Mouse (Mus musculus): ENCODE measurements at regions not wholly inside any gene's neighbourhood (a gene's known extent, or its start where the extent isn't known, plus 50 kb on each side); places are given as distances from the start of the nearest gene placed in this dataset.

DNA sequence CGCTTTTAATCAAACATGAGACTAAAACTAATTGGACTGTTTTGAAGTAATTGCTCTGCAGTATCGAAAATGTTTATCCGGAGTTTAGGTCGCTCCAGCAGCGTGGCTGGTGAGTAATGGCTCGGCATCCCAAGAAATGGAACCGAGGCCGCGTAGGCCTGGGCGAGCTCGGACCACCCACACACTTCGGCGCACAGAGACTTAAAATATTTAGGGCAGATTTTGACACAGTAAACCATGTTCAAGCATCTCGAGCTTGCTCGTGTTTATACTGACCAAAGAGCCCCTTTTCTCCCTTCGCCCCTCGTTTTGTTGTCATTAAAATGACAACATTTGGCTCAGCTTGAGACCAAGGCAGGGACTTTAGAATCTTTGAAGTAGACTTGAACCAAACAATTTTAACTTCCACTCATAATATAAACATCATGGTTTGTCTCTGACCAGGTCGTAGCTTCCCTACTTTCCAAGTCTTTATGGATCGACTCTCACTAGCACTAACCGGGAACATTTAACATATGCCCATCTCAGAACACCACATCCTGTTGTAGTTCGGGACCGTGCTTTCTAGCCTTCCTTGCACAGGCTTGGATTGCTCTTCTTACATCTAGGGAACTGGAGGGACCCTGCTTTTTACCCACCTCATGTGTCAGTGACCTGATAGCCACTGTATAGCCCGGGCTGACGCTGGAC, 223.0 kb upstream of the Map3k1 start:
- no peak for DNase-seq (ENCODE audit: low spot score in 2 of 2)

DNA sequence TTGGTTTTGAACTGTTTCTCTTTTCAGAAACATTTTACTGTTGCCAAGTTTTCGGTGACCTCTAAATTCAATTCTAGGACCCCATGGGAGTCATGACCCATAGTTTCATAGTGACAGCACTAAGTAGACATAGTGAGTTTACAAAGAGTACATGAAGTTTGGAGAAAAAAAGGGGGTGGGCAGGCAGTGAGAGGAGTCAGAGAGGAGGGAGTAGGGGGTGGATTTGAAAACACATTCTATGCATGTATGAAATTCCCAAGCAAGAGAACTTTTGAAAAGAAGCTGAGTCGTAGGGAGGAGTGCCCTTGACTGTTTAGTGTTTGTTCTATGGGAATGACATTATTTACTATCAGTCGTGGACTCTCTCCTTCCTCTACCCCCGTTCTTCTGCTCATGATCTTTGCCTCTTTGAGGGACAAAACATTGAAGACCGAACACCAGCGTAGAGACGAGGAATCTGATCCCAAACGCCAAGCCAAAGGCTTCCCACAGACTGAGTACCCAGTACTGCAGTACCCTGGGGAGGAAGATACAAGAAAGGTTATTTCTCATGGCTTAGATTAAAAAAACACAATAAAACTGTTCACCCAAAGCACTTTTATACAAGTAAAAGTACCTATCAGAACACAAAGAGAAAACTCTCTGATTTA, 229.1 kb upstream of the Map3k1 start:
- no peak for DNase-seq (ENCODE audit: low spot score in 2 of 2)

DNA sequence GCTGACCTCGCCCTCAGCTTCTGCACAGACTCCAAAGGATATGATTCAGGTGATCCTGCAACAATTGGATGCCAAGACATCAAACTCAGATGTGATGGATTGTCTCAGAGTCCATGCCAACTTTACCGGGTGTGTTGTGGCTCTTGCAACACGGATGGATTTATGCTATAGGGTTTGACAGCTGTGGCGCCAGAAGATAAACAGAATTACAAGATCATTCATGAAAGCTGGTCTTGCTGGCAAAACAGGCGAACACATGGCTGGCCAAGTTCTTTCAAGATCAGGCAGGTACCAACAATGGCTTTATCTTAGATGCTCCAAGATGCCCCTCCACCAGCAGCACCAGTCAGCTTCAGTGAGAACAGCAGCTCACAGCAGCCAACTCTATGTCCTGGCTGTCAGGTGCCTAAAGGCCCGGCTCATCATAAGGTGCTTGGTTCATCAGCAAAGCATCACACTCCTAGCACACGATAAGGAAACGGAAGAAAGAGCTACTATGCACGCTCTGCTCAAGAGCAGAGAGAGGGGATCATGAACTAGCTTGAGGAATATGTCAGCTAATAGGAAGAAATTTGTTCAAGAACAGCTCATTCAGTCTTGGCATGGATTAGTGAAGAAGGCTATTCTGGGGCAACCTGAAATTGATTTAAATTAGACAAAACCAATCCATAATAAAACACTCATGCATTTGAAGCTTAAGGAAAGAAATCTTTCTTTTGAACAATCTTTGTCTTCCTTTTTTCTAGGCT, 229.9 kb upstream of the Map3k1 start:
- DNase-seq (ENCODE audit: low spot score in 2 of 2): no peak

DNA sequence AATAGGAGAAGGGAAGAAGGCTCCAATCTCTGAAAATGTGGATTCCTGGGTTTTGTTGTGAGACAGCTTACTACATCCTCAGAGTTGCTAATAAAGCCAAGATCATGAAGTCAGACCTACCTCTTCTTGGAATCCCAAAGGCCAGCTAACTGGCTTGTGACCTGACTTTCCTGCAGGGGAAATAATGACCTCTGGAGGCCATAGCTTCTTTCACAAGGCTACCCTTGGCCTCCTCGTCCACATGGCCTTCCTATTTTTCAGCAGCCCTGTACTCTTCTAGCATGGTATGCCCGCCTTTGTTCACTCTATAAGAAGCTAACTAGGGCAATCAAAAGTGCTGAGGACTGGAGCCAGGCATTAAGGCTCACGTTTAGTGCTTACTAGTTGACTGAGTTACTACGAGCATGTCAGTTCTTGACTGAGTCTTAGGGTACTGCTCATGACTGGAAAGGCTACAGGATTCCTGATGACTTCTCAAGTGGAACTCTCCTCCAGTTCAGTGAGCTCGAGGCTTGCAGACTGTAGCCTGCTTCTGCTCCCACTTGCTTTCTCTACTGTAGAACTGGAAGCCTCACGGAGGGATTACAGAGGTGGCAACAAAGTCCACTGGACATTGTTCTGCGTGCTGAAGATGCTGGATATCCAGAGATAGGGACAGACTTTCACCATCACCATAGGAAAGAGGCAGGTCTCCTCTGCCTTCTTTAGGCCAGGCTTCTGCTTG, 230.8 kb upstream of the Map3k1 start:
- DNase-seq (ENCODE audit: low spot score in 2 of 2): no peak

DNA sequence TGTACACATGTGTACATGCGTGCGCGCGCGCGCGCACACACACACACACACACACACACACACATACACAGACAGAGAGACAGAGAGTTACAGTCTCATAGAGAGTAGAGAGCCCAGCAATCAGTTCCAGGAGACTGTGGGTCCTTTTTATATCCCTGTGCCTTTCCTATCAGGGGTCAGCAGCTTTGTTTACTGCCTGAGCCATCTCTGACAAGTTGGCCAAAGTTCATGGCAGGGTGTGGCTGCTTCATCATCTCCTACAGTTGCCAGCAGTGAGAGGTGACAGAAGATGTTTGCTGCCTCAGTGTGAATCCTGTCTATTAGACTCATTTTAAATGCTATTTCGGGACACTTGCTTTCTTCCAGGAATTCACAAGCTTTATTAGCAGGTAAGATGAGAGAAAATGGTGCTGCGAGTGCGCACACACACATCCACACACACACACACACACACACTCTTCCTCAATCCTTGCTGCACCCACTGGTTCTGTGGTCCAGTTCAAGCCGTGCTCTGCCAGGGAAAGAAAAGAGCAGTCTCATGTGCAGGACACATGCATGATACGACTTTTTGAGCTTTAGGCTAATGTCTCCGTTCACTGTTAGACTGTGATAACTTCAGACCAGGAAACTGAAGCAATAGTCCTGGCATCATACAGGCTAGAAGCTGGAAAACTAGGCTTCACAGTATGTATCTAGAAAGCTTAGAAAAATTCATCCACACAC, 234.9 kb upstream of the Map3k1 start:
- DNase-seq (ENCODE audit: low spot score in 2 of 2): no peak

DNA sequence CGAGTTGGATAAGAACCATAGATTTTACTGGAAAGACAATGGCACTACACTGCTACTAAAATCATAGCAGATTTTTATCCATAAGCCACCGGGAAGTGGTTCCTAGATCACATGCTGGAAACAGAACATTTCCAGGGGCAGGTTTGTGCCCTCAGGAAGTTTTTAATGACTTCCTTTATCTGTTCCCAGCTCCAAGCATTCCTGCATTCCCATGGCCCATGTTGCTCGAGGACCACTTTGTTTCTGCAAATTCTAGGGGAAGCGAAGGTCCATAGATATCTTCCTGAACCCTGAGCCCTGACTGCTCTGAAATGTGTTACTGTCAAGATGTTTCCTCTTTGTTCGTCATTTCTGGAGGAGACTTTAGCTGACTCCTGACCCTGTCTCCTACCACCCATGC, 235.6 kb upstream of the Map3k1 start:
- no peak for DNase-seq (ENCODE audit: low spot score in 2 of 2)

- DNase-seq (ENCODE audit: low spot score in 2 of 2): no peak
Observed at GRCm38 (mm10) chr13:112046247-112047211, 237.7 kb upstream of the Map3k1 start.

GRCm38 (mm10) chr13:112047408-112047807, 238.6 kb upstream of the Map3k1 start:
- no peak for DNase-seq (ENCODE audit: low spot score in 2 of 2)

DNA sequence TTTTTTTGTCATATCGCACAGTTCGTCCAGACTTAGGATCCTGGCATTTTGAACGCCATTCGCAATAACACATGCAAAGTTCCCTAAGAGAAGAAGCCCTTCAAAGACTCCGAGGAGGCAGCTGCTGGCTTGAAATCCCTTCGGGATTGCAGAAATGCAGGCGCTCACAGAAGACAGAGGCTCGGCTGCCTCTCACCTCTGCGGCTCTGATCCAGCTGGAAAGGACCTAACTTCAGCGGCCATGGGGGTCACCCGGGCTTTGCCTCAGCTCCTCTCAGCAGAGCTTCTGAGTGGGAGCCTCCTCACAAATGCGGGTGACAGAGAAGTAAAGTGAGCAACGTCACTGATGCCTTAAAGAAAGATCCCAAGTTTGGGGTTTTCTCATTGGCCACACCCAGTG, 239.1 kb upstream of the Map3k1 start:
- no peak for DNase-seq (ENCODE audit: low spot score in 2 of 2)

GRCm38 (mm10) chr13:112048327-112048726, 239.5 kb upstream of the Map3k1 start:
- DNase-seq (ENCODE audit: low spot score in 2 of 2): no peak

DNA sequence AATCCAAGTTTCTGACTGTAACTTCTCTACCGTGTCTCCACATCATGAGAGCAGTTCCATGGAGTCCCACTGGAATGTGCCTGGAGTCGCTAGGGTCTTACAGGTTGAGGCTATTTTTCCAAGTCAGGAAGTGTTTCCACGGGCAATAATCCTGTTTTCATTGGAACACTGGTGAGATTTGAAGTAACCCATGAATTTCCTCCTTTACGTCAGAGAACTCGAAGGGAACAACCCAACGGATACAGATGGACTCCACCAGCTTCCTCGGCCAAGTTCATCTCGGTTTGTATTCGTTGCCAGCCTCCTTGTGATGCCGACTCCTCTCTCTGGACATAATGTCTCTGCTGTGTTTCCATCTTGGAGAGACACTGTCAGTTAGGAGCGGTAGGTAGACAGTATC, 237.4 kb upstream of the Ankrd55 start:
- no peak for DNase-seq (ENCODE audit: low spot score in 2 of 2)

- no peak for DNase-seq (ENCODE audit: low spot score in 2 of 2)
Observed at GRCm38 (mm10) chr13:112052011-112052410, 236.2 kb upstream of the Ankrd55 start.

DNA sequence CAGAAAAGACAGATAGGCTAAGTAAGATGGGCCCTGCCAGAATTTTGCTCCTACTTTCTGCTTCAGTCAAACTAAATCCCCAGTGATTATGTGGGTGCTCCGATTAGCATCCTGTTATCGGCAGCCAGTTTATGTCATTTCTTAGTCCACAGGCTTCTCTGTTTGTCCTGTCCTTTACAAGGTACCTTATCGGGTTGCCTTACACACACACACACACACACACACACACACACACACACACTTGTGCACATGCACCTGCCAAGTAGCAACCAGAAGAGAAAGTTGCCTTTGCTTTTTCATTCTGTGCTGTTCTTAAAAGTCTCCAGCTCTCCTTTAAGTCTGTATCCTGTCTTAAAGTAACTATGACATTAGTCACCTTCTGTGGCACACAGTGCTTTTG, 235.8 kb upstream of the Ankrd55 start:
- no peak for DNase-seq (ENCODE audit: low spot score in 2 of 2)

GRCm38 (mm10) chr13:112054879-112055371, 233.3 kb upstream of the Ankrd55 start:
- no peak for DNase-seq (ENCODE audit: low spot score in 2 of 2)

DNA sequence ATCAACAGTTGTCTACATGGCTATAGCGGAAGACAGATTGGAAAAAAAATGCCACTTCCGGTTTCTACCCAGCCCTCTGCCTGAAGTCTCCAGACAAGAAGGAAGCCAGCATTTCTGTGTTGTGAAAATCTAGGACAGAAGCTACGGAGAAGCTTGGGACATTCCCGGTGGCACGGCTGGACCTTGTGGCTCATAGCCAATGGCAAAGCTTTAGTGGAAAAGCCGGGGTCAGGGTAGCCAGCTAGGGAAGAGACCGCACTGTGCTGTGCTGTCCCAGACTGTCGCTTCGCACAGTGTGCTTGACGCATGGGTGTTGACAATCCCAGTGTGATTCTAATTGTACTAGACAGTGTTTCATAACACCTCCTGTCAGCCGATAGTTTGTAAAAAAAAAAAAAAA, 230.0 kb upstream of the Ankrd55 start:
- DNase-seq (ENCODE audit: low spot score in 2 of 2): no peak

DNA sequence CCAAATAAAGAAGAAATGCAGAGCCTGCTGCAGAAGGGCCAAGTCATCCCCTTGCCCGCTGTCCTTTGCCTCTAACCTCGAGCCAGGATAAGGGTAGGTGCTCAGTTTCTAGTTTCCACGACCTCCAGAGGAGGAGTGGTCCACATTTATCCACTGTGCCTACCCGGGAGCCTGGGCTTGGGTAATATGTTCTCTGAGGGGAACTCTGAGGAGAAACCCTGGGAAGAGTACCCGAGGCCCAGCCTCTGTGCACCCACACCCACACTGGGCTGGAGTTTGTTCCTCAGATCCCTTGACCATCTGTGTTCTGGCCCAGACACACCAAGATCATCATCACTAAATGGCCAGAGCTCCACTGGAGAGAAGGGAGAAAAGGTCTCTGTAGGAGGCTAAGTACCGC, 229.5 kb upstream of the Ankrd55 start:
- DNase-seq (ENCODE audit: low spot score in 2 of 2): no peak

DNA sequence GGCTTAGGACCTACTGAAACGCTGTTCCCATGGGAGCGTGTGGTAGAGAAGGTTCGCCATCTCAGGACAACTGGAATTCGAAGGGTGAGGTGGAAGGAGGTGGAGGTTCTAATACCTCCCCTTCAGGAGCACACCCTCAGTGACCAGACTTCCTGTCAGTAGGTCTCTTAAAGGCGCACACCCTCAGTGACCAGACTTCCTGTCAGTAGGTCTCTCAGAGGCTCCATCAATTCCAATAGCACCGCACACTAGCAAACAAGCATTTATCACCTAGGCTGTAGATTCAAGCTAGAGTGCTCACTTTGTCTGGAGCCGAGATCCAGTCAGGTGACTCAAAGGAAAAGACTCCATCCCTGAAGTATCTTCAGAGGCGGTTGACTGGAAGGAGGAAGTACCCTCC, 226.2 kb upstream of the Ankrd55 start:
- no peak for DNase-seq (ENCODE audit: low spot score in 2 of 2)

DNA sequence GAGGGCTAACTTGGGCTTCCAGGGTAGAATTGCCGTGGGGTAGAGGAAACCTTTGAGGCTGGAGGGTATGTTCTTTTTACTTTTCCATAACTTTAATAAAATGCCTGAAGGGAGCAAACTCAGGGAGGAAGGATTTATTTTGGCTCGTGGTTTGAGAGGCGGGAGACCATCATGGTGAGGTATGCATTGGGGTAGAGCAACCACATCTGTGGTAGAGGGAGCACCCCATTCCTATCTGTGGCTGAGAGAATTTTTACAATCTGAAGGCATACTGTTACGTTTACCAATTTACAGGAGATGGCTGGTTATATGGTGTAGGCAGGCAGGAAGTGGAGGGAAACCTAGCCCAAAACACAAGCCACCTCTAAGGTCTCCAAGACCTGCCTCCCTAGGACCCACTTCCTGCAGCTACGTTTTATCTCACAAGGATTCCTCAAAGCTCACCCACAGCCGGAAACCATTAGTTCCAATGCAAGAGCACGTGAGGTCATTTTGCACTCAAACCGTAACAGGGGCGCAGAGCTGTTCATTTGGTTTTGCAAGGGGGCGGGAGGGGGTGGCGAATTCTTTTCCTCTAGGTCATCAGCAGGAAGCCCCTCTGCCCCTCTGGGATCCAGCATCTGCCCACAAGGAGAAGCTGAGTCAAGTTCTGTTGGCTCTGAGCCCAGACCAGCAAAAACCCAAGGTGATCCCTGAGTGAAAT, 224.7 kb upstream of the Ankrd55 start:
- no peak for DNase-seq (ENCODE audit: low spot score in 2 of 2)

GRCm38 (mm10) chr13:112064681-112065080, 223.6 kb upstream of the Ankrd55 start:
- peak in 1 of 2 experiments; percentile 8 for DNase-seq (ENCODE audit: low spot score in 2 of 2)
